Mouse (Mus musculus) neural tube, embryonic 13.5 days (tissue): Measurements from ENCODE around the gene Cd99l2. TPM values are rescaled to one million over a fixed set of nuclear protein-coding genes. Genes with fewer than 3 reads are reported as not detected.

Experiments used
- ATAC-seq: fragments of 200-750 bp; cut with Nextera tagmentation; 2 replicates; pipeline ENCODE4 v1.8.0; 2017; ENCODE audit warnings: low read depth, mild to moderate bottlenecking, moderate TSS enrichment, moderate library complexity
- H3K27ac ChIP-seq: fragments of 300-500 bp; sonication (generic); replicated peaks from 2 replicates; pipeline ENCODE4 v1.5.1; 2015; ENCODE audit warnings: moderate library complexity, mild to moderate bottlenecking, inconsistent platforms
- H3K27me3 ChIP-seq: fragments of 300-500 bp; sonication (generic); 2 replicates; pipeline ENCODE4 v1.6.1; 2015; ENCODE audit warnings: mild to moderate bottlenecking, inconsistent platforms
- H3K36me3 ChIP-seq: fragments of 300-500 bp; sonication (generic); 2 replicates; pipeline ENCODE4 v1.6.1; 2015; ENCODE audit warnings: mild to moderate bottlenecking, inconsistent platforms
- H3K4me1 ChIP-seq: fragments of 300-500 bp; sonication (generic); replicated peaks from 2 replicates; pipeline ENCODE4 v1.6.1; 2015; ENCODE audit warnings: inconsistent platforms
- H3K4me2 ChIP-seq: fragments of 300-500 bp; sonication (generic); 2 replicates; pipeline ENCODE4 v1.6.1; 2015; ENCODE audit warnings: inconsistent platforms, mild to moderate bottlenecking, moderate library complexity
- H3K4me3 ChIP-seq: fragments of 300-500 bp; sonication (generic); 2 replicates; pipeline ENCODE4 v1.5.1; 2015; ENCODE audit warnings: mild to moderate bottlenecking, inconsistent platforms
- H3K9ac ChIP-seq: fragments of 300-500 bp; sonication (generic); 2 replicates; pipeline ENCODE4 v1.6.1; 2015; ENCODE audit warnings: moderate library complexity, mild to moderate bottlenecking, inconsistent platforms
- H3K9me3 ChIP-seq: fragments of 300-500 bp; sonication (generic); 2 replicates; pipeline ENCODE4 v1.6.1; 2016; ENCODE audit warnings: inconsistent platforms
- WGBS: fragments of 180-500 bp; shearing (Covaris S2); methylation state at CpG from one replicate; pipeline ENCODE4 v1.1.7; 2015; 5-methylcytosine and 5-hydroxymethylcytosine counted together
- polyA plus RNA-seq: library from polyadenylated mRNA; unstranded; fragments of >200 nt; fragmentation: Nextera tagmentation; extraction: Ambion mirVana; gene quantifications from 2 replicates; pipeline ENCODE4 v1.2.1, GENCODE M21; 2015

Cd99l2 gene
- polyA plus RNA-seq, 1 experiment from 2014 or later, result 67.6 TPM

- Histone ChIP-seq H3K4me1 (no peaks in the 10 kb centered on the region), H3K27ac (no peak overlapping the region), H3K9me3 (no peaks in the 10 kb centered on the region), H3K27me3 (no peaks in the 10 kb centered on the region), H3K36me3 (no peaks in the 10 kb centered on the region), H3K9ac (no peak overlapping the region), H3K4me3 (no peak overlapping the region), H3K4me2 (no peak overlapping the region)
- 76% methylated on average over 7 of the region's 7 CpGs for WGBS
- ATAC-seq, result no peak
These were observed 28.4 kb downstream of the Cd99l2 start for GRCm38 (mm10) chrX:71464138-71464826.

GRCm38 (mm10) chrX:71456078-71456737, 36.4 kb downstream of the Cd99l2 start:
- Histone ChIP-seq H3K9me3 (no peaks in the 10 kb centered on the region), H3K9ac (no peak overlapping the region), H3K36me3 (no peaks in the 10 kb centered on the region), H3K27ac (peak overlapping the region; percentile 42; the same call in 1 of the 2 replicates), H3K4me2 (no peak overlapping the region), H3K4me3 (no peak overlapping the region), H3K27me3 (no peaks in the 10 kb centered on the region), H3K4me1 (no peaks in the 10 kb centered on the region)
- 62% methylated on average over 6 of the region's 6 CpGs for WGBS
- ATAC-seq, result 0 out of 2 replicates have a peak, but pooled peaks have one; percentile 43

- Histone ChIP-seq H3K4me1 (no peaks in the 10 kb centered on the region), H3K9me3 (no peaks in the 10 kb centered on the region), H3K36me3 (peaks cover 6% of the 10 kb centered on the region; the same call in 1 of the 2 replicates), H3K27ac (no peak overlapping the region), H3K9ac (no peak overlapping the region), H3K4me3 (no peak overlapping the region), H3K27me3 (no peaks in the 10 kb centered on the region), H3K4me2 (no peak overlapping the region)
- ATAC-seq, result no peak
- WGBS, result 89% methylated on average over 5 of the region's 5 CpGs
These were observed 49.7 kb downstream of the Cd99l2 start for GRCm38 (mm10) chrX:71442916-71443315.

- no peak for ATAC-seq
- Histone ChIP-seq H3K9me3 (no peaks in the 10 kb centered on the region), H3K36me3 (peaks cover 6% of the 10 kb centered on the region; the same call in 1 of the 2 replicates), H3K4me2 (no peak overlapping the region), H3K27me3 (no peaks in the 10 kb centered on the region), H3K4me1 (no peaks in the 10 kb centered on the region; the same call in 1 of the 2 replicates), H3K4me3 (no peak overlapping the region), H3K27ac (no peak overlapping the region), H3K9ac (no peak overlapping the region)
- 90% methylated on average over 6 of the region's 6 CpGs for WGBS
These were observed 53.2 kb downstream of the Cd99l2 start for GRCm38 (mm10) chrX:71439473-71439872.

GRCm38 (mm10) chrX:71435542-71435941, 57.1 kb downstream of the Cd99l2 start:
- 96% methylated on average over 2 of the region's 2 CpGs for WGBS
- Histone ChIP-seq H3K4me3 (no peak overlapping the region), H3K4me1 (no peaks in the 10 kb centered on the region; the same call in 1 of the 2 replicates), H3K27ac (no peak overlapping the region), H3K36me3 (peaks cover 3% of the 10 kb centered on the region; the same call in 1 of the 2 replicates), H3K4me2 (no peak overlapping the region), H3K9ac (no peak overlapping the region), H3K9me3 (no peaks in the 10 kb centered on the region), H3K27me3 (no peaks in the 10 kb centered on the region; the same call in 1 of the 2 replicates)
- no peak for ATAC-seq

GRCm38 (mm10) chrX:71434860-71435259, 57.8 kb downstream of the Cd99l2 start:
- Histone ChIP-seq H3K27ac (no peak overlapping the region), H3K9me3 (no peaks in the 10 kb centered on the region), H3K4me1 (no peaks in the 10 kb centered on the region; the same call in 1 of the 2 replicates), H3K4me3 (no peak overlapping the region), H3K27me3 (no peaks in the 10 kb centered on the region; the same call in 1 of the 2 replicates), H3K9ac (no peak overlapping the region), H3K36me3 (no peaks in the 10 kb centered on the region), H3K4me2 (no peak overlapping the region)
- peak; percentile 40; the same call in 1 of the 2 replicates for ATAC-seq
- 39% methylated on average over 8 of the region's 8 CpGs for WGBS

- no peak overlapping the region for H3K4me2 ChIP-seq
- no peaks in the 10 kb centered on the region; the same call in 1 of the 2 replicates for H3K4me1 ChIP-seq
- H3K4me3 ChIP-seq, result no peak overlapping the region
- WGBS, result 23% methylated on average over 1 of the region's 1 CpGs
- H3K27me3 ChIP-seq, result no peaks in the 10 kb centered on the region; the same call in 1 of the 2 replicates
- H3K27ac ChIP-seq, result no peak overlapping the region
- H3K36me3 ChIP-seq, result no peaks in the 10 kb centered on the region
- H3K9me3 ChIP-seq, result no peaks in the 10 kb centered on the region
- H3K9ac ChIP-seq, result no peak overlapping the region
- peak; percentile 59; the same call in 1 of the 2 replicates for ATAC-seq
These were observed 58.2 kb downstream of the Cd99l2 start for GRCm38 (mm10) chrX:71434448-71434847.

GRCm38 (mm10) chrX:71430900-71431299, 61.7 kb downstream of the Cd99l2 start:
- WGBS, result 81% methylated on average over 5 of the region's 5 CpGs
- 0 out of 2 replicates have a peak, but pooled peaks cover 3% of the 10 kb centered on the region for H3K36me3 ChIP-seq
- H3K9me3 ChIP-seq, result no peaks in the 10 kb centered on the region
- peaks cover 2% of the 10 kb centered on the region; the same call in 1 of the 2 replicates for H3K4me1 ChIP-seq
- H3K9ac ChIP-seq, result no peak overlapping the region
- no peak overlapping the region for H3K4me2 ChIP-seq
- H3K27ac ChIP-seq, result no peak overlapping the region
- H3K4me3 ChIP-seq, result no peak overlapping the region
- no peak for ATAC-seq
- no peaks in the 10 kb centered on the region; the same call in 1 of the 2 replicates for H3K27me3 ChIP-seq

- Histone ChIP-seq H3K4me1 (0 out of 2 replicates have a peak, but pooled peaks cover 3% of the 10 kb centered on the region), H3K9me3 (no peaks in the 10 kb centered on the region), H3K4me3 (no peak overlapping the region), H3K36me3 (0 out of 2 replicates have a peak, but pooled peaks cover 3% of the 10 kb centered on the region), H3K27me3 (no peaks in the 10 kb centered on the region; the same call in 1 of the 2 replicates), H3K9ac (no peak overlapping the region), H3K4me2 (no peak overlapping the region), H3K27ac (no peak overlapping the region)
- ATAC-seq, result no peak
These were observed 65.2 kb downstream of the Cd99l2 start for GRCm38 (mm10) chrX:71427491-71427890.

- H3K36me3 ChIP-seq, result 0 out of 2 replicates have a peak, but pooled peaks cover 3% of the 10 kb centered on the region
- no peak overlapping the region for H3K4me2 ChIP-seq
- 48% methylated on average over 9 of the region's 9 CpGs for WGBS
These were observed 66.7 kb downstream of the Cd99l2 start for GRCm38 (mm10) chrX:71425746-71426519.

GRCm38 (mm10) chrX:71424852-71425251, 67.8 kb downstream of the Cd99l2 start:
- WGBS, result 64% methylated on average over 1 of the region's 1 CpGs
- no peaks in the 10 kb centered on the region for H3K9me3 ChIP-seq
- no peak overlapping the region for H3K27ac ChIP-seq
- no peak overlapping the region for H3K4me3 ChIP-seq
- ATAC-seq, result peak; percentile 51; the same call in 1 of the 2 replicates
- H3K36me3 ChIP-seq, result 0 out of 2 replicates have a peak, but pooled peaks cover 3% of the 10 kb centered on the region
- H3K4me1 ChIP-seq, result 0 out of 2 replicates have a peak, but pooled peaks cover 3% of the 10 kb centered on the region
- no peak overlapping the region for H3K4me2 ChIP-seq
- H3K9ac ChIP-seq, result no peak overlapping the region
- H3K27me3 ChIP-seq, result no peaks in the 10 kb centered on the region

More at GRCm38 (mm10) chrX:71425746-71426519, 66.7 kb downstream of the Cd99l2 start:
- Histone ChIP-seq H3K27ac (no peak overlapping the region), H3K27me3 (no peaks in the 10 kb centered on the region), H3K4me3 (no peak overlapping the region), H3K4me1 (0 out of 2 replicates have a peak, but pooled peaks cover 3% of the 10 kb centered on the region), H3K9ac (no peak overlapping the region), H3K9me3 (no peaks in the 10 kb centered on the region)
- peak; percentile 83 for ATAC-seq
